ENCODE assay signal across 8 mouse cellular contexts in genomic region chr5:118563590-118563989, GRCm38 (mm10). TPM values are rescaled to one million over a fixed set of nuclear protein-coding genes. Genes with fewer than 3 reads are reported as not detected.
DNase-seq lines count a peak whose midpoint lies in the region; ATAC-seq and TF ChIP-seq lines count a peak whose summit lies in the region.

No protein-coding gene starts in this region.

- TF ChIP-seq CTCF in ES-Bruce4 (IDR thresholded peaks at IDR 0.05; ENCODE audit: low read depth, low read length), result no peak
- no peak for TF ChIP-seq CTCF in kidney, adult 2 months (conservative IDR thresholded peaks at IDR 0.05; ENCODE audit: insufficient read depth, insufficient read length, low read depth, low read length)

- no peaks in the 10 kb centered on the region for H3K9me3 ChIP-seq in heart, embryonic 14.5 days (ENCODE audit: control insufficient read depth, low read length)
- H3K9me3 ChIP-seq in ES-Bruce4 (replicated peaks; ENCODE audit: control insufficient read depth, insufficient read depth, low read length, poor library complexity, severe bottlenecking), result no peaks in the 10 kb centered on the region
- H3K9me3 ChIP-seq in liver, embryonic 15.5 days (replicated peaks), result no peaks in the 10 kb centered on the region

- no peaks in the 10 kb centered on the region; the same call in 1 of the 2 replicates for H3K27me3 ChIP-seq in heart, embryonic 14.5 days (ENCODE audit: control insufficient read depth, insufficient read depth, low read length)
- H3K27me3 ChIP-seq in ES-Bruce4 (ENCODE audit: control insufficient read depth, insufficient read depth, low read length, poor library complexity, severe bottlenecking), result no peaks in the 10 kb centered on the region
- 0 out of 2 replicates have a peak, but pooled peaks cover 4% of the 10 kb centered on the region for H3K27me3 ChIP-seq in liver, embryonic 15.5 days
- H3K27me3 ChIP-seq in kidney, adult 2 months (replicated peaks; ENCODE audit: control insufficient read depth, insufficient read depth, low read length), result no peaks in the 10 kb centered on the region

- no peak overlapping the region for H3K9ac ChIP-seq in heart, embryonic 14.5 days (ENCODE audit: low read length)
- no peak overlapping the region for H3K9ac ChIP-seq in ES-Bruce4 (ENCODE audit: low read depth, poor library complexity, severe bottlenecking)
- peak overlapping the region; percentile 24; the same call in 1 of the 2 replicates for H3K9ac ChIP-seq in liver, embryonic 15.5 days

- H3K4me1 ChIP-seq in heart, embryonic 14.5 days (ENCODE audit: control insufficient read depth in 2 of 2, insufficient read depth in 2 of 2, low read length in 2 of 2), result peaks cover 7 to 46% of the 10 kb centered on the region in 2 experiments
- H3K4me1 ChIP-seq in ES-Bruce4 (ENCODE audit: control insufficient read depth, insufficient read depth, low read length), result peaks cover 16% of the 10 kb centered on the region
- peaks cover 74% of the 10 kb centered on the region for H3K4me1 ChIP-seq in liver, embryonic 15.5 days (replicated peaks)
- peaks cover 18% of the 10 kb centered on the region for H3K4me1 ChIP-seq in kidney, adult 2 months (ENCODE audit: control insufficient read depth, insufficient read depth, low read length)

- DNase-seq in heart, adult 8-10 months (ENCODE audit: low spot score), result no peak
- DNase-seq in c-Kit-positive CD71-positive TER-119-positive erythroid progenitor cells, embryonic 14.5 days (ENCODE audit: low spot score), result peak; percentile 27
- DNase-seq in adrenal gland, postnatal 25 days, result no peak
- no peak for DNase-seq in frontal cortex, postnatal 10 days (ENCODE audit: low spot score in 2 of 2)
- DNase-seq in kidney, adult 2 months, result no peak

- H3K36me3 ChIP-seq in heart, embryonic 14.5 days (ENCODE audit: control insufficient read depth, insufficient read depth, low read length), result no peaks in the 10 kb centered on the region
- no peaks in the 10 kb centered on the region for H3K36me3 ChIP-seq in ES-Bruce4 (ENCODE audit: control insufficient read depth, insufficient read depth, low read length, poor library complexity, severe bottlenecking)
- 0 out of 2 replicates have a peak, but pooled peaks cover 6% of the 10 kb centered on the region for H3K36me3 ChIP-seq in liver, embryonic 15.5 days (replicated peaks)
- no peaks in the 10 kb centered on the region for H3K36me3 ChIP-seq in kidney, adult 2 months (ENCODE audit: control insufficient read depth, insufficient read depth, low read length)

- H3K4me3 ChIP-seq in heart, embryonic 14.5 days (ENCODE audit: control insufficient read depth in 1 of 2, insufficient read depth in 1 of 2, low read depth in 1 of 2, low read length in 2 of 2), result no peak overlapping the region
- no peak overlapping the region for H3K4me3 ChIP-seq in ES-Bruce4 (ENCODE audit: low read depth, low read length)
- H3K4me3 ChIP-seq in liver, embryonic 15.5 days (replicated peaks), result peak overlapping the region; percentile 94
- no peak overlapping the region for H3K4me3 ChIP-seq in kidney, adult 2 months (ENCODE audit: insufficient read depth, low read depth, low read length)

- no peak for TF ChIP-seq POLR2A in ES-Bruce4 (IDR thresholded peaks at IDR 0.05; ENCODE audit: insufficient read depth, low read length)
- TF ChIP-seq POLR2A in kidney, adult 2 months (IDR thresholded peaks at IDR 0.05; ENCODE audit: low read depth, low read length), result no peak

- H3K27ac ChIP-seq in heart, embryonic 14.5 days (replicated peaks in 1 of 2; ENCODE audit: control insufficient read depth in 1 of 2, insufficient read depth in 1 of 2, low read depth in 2 of 2, low read length in 2 of 2), result no peak overlapping the region
- H3K27ac ChIP-seq in ES-Bruce4 (ENCODE audit: insufficient read depth, low read length), result peak overlapping the region; percentile 42; the same call in 1 of the 2 replicates
- H3K27ac ChIP-seq in liver, embryonic 15.5 days (replicated peaks), result peak overlapping the region; percentile 64
- H3K27ac ChIP-seq in kidney, adult 2 months (ENCODE audit: insufficient read depth, low read depth, low read length), result no peak overlapping the region

- ATAC-seq in heart, embryonic 14.5 days (ENCODE audit: insufficient number of reproducible peaks, insufficient read depth, low FRiP score, low read depth), result no peak
- ATAC-seq in liver, embryonic 15.5 days (ENCODE audit: insufficient read depth), result no peak

- no peak for TF ChIP-seq EP300 in ES-Bruce4 (IDR thresholded peaks at IDR 0.05; ENCODE audit: insufficient read depth, low read depth, low read length)

- WGBS in heart, embryonic 14.5 days, result 38% methylated on average over 6 of the region's 6 CpGs
- WGBS in liver, embryonic 15.5 days (ENCODE audit: insufficient replicate concordance), result 21% methylated on average over 6 of the region's 6 CpGs
- WGBS in kidney, adult 2 months, result 50% methylated on average over 6 of the region's 6 CpGs

- H3K4me2 ChIP-seq in heart, embryonic 14.5 days (ENCODE audit: low read length), result peak overlapping the region; percentile 11; the same call in 1 of the 2 replicates
- H3K4me2 ChIP-seq in liver, embryonic 15.5 days, result peak overlapping the region; percentile 78

RNA-seq across cellular contexts. Expression of gene Med13l, which starts 3.1 kb away (rescaled TPM):
- polyA plus RNA-seq in heart, embryonic 14.5 days (2014; fragmentation: Nextera tagmentation; extraction: Ambion mirVana), result 9.0 and 9.3 TPM in 2 replicates
- 10 to 100 TPM; 22.2 to 35.0 (median 32.5) TPM for total RNA-seq in heart, adult 8-10 months (2022)
- 43.9 and 46.0 TPM in 2 replicates for polyA plus RNA-seq in ES-Bruce4 (2011; ENCODE audit: insufficient read depth, insufficient read length, low read depth, missing spikeins)
- 11.0 and 13.3 TPM in 2 replicates for polyA plus RNA-seq in liver, embryonic 15.5 days (2015; fragmentation: Nextera tagmentation; extraction: Ambion mirVana)
- total RNA-seq in adrenal gland, postnatal 25 days (2021), result 33.9 and 40.3 TPM in 2 replicates
- 10.7 and 11.3 TPM in 2 replicates for polyA plus RNA-seq in kidney, adult 2 months (2012; rRNA removed)

Comparison
In these comparisons a context has a peak if more than half of its experiments do, and no peak if none do; other contexts are left out.
1. H3K27ac ChIP-seq: peak in ES-Bruce4 (single experiment) and liver, embryonic 15.5 days (single experiment); none in heart, embryonic 14.5 days (0 of 2) and kidney, adult 2 months (single experiment).